Mouse (Mus musculus): ENCODE results near the gene Fsd1l. TPM values are rescaled to one million over a fixed set of nuclear protein-coding genes. Genes with fewer than 3 reads are reported as not detected.
"Not testable (repeated sequence)": the region's sequence is repeated elsewhere in the genome, so short reads cannot be mapped to it uniquely, and the experiment has no call there.

Gene Fsd1l
- polyA plus RNA-seq, 2 experiments from 2014 or later: 2.8 to 5.0 TPM

GRCm38 (mm10) chr4:53630963-53631315, 332 bp upstream of the Fsd1l start:
- ATAC-seq: no peak

- ATAC-seq: no peak
Observed at GRCm38 (mm10) chr4:53632011-53632349, 709 bp downstream of the Fsd1l start.

- ATAC-seq: no peak
Observed at GRCm38 (mm10) chr4:53635336-53635735, 4.1 kb downstream of the Fsd1l start.

- no peak for ATAC-seq
Observed at GRCm38 (mm10) chr4:53637269-53637909, 6.1 kb downstream of the Fsd1l start.

- no peak for ATAC-seq
Observed at GRCm38 (mm10) chr4:53638549-53639123, 7.4 kb downstream of the Fsd1l start.

GRCm38 (mm10) chr4:53658029-53658428, 26.8 kb downstream of the Fsd1l start:
- ATAC-seq: no peak

- no peak for ATAC-seq
Observed at GRCm38 (mm10) chr4:53660711-53661110, 29.4 kb downstream of the Fsd1l start.

GRCm38 (mm10) chr4:53682092-53682491, 50.8 kb downstream of the Fsd1l start:
- ATAC-seq: no peak

GRCm38 (mm10) chr4:53688965-53689364, 57.7 kb downstream of the Fsd1l start:
- ATAC-seq: no peak

GRCm38 (mm10) chr4:53691418-53691817, 60.1 kb downstream of the Fsd1l start:
- no peak for ATAC-seq

- ATAC-seq: not testable (repeated sequence)
Observed at GRCm38 (mm10) chr4:53709166-53709565, 77.9 kb downstream of the Fsd1l start.

- ATAC-seq: no peak
Observed at GRCm38 (mm10) chr4:53710021-53710420, 78.8 kb downstream of the Fsd1l start.

- ATAC-seq: no peak
Observed at GRCm38 (mm10) chr4:53710555-53711328, 79.5 kb downstream of the Fsd1l start.

GRCm38 (mm10) chr4:53713704-53714050, 82.4 kb downstream of the Fsd1l start, which contains the start of gene Fktn:
Gene Fktn (plus strand): TSS chr4:53713998.
- ATAC-seq: peak; percentile 48

GRCm38 (mm10) chr4:53714051-53714814, 83.0 kb downstream of the Fsd1l start:
- peak; percentile 85 for ATAC-seq

- ATAC-seq: no peak
Observed at GRCm38 (mm10) chr4:53715977-53716376, 84.7 kb downstream of the Fsd1l start.

GRCm38 (mm10) chr4:53717546-53717945, 86.3 kb downstream of the Fsd1l start:
- ATAC-seq: no peak

- ATAC-seq: no peak
Observed at GRCm38 (mm10) chr4:53718261-53718660, 87.0 kb downstream of the Fsd1l start.

- ATAC-seq: no peak
Observed at GRCm38 (mm10) chr4:53722506-53722905, 91.2 kb downstream of the Fsd1l start.

- not testable (repeated sequence) for ATAC-seq
Observed at GRCm38 (mm10) chr4:53726100-53726499, 94.8 kb downstream of the Fsd1l start.

GRCm38 (mm10) chr4:53728121-53728520, 96.8 kb downstream of the Fsd1l start:
- ATAC-seq: no peak

- peak; percentile 82 for ATAC-seq
Observed at GRCm38 (mm10) chr4:53738956-53739616, 107.8 kb downstream of the Fsd1l start.

- ATAC-seq: no peak
Observed at GRCm38 (mm10) chr4:53749831-53750230, 118.6 kb downstream of the Fsd1l start.

Data from CD4-positive, CD25-positive, alpha-beta regulatory T cell, adult 4 months (primary cell).